ENCODE assay signal across 10 mouse cellular contexts in the genomic region with DNA sequence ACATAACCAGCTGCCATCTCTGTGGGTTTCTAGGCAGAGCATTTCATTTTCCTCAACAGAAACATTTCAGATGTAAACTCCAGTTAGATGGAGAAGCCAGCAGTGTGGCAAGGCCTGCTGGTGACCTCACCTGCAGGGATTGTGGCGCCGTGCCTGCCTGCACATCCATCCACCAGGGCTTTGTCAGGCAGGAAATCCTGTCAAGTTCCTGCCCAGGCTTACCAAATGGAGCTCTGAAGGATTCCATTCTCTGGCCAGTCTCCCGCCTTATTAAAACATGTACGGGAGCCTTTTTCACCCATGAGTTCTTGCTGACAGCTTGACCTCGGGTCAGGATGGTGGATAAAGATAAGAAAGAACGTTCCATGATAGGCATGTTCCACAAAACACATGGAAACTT. TPM values are rescaled to one million over a fixed set of nuclear protein-coding genes. Genes with fewer than 3 reads are reported as not detected.
DNase-seq lines count a peak whose midpoint lies in the region; ATAC-seq and TF ChIP-seq lines count a peak whose summit lies in the region.
"Had no signal": no experiment of that assay in that cellular context is flagged by ENCODE, and none has a peak within 500 bp of the region (broad histone marks: within the 10 kb centered on the region; RNA-seq: fewer than 3 reads in every experiment).

No protein-coding gene starts in this region.

- no peaks in the 10 kb centered on the region for H3K27me3 ChIP-seq in lung, postnatal 0 days (replicated peaks; ENCODE audit: insufficient read depth, low read length)
- no peaks in the 10 kb centered on the region for H3K27me3 ChIP-seq in liver, embryonic 12.5 days (replicated peaks)
- H3K27me3 ChIP-seq: liver, embryonic 15.5 days had no signal

- H3K4me2 ChIP-seq in lung, postnatal 0 days (replicated peaks; ENCODE audit: low read depth, low read length) = no peak overlapping the region
- H3K4me2 ChIP-seq in liver, embryonic 12.5 days = no peak overlapping the region
- H3K4me2 ChIP-seq: liver, embryonic 15.5 days had no signal

- peak; percentile 7 for DNase-seq in embryo, embryonic 11 days
- DNase-seq in embryo, embryonic 10.5 days (ENCODE audit: low spot score) = no peak
- DNase-seq in heart, adult 9 months (ENCODE audit: low spot score in 2 of 2) = peak; percentile 43 to 58
- peak; percentile 56 to 80 for DNase-seq in kidney, adult 8-10 months
- DNase-seq in lung, postnatal 0 days (ENCODE audit: low spot score) = peak; percentile 59
- no peak for DNase-seq in right cerebral cortex, postnatal 25 days

- 43% methylated on average over 6 of the region's 6 CpGs for WGBS in lung, postnatal 0 days
- WGBS in liver, embryonic 12.5 days (ENCODE audit: insufficient replicate concordance) = 43% methylated on average over 6 of the region's 6 CpGs

- no peaks in the 10 kb centered on the region for H3K36me3 ChIP-seq in lung, postnatal 0 days (ENCODE audit: insufficient read depth, low read length)
- no peaks in the 10 kb centered on the region for H3K36me3 ChIP-seq in liver, embryonic 12.5 days
- H3K36me3 ChIP-seq: liver, embryonic 15.5 days had no signal

- H3K9me3 ChIP-seq in lung, postnatal 0 days (ENCODE audit: low read length) = no peaks in the 10 kb centered on the region
- H3K9me3 ChIP-seq in liver, embryonic 12.5 days (replicated peaks) = no peaks in the 10 kb centered on the region
- H3K9me3 ChIP-seq: liver, embryonic 15.5 days had no signal

- H3K9ac ChIP-seq in lung, postnatal 0 days (replicated peaks; ENCODE audit: low read depth) = no peak overlapping the region
- H3K9ac ChIP-seq in liver, embryonic 12.5 days = no peak overlapping the region
- H3K9ac ChIP-seq: liver, embryonic 15.5 days had no signal

- peak; percentile 83 for TF ChIP-seq EP300 in lung, postnatal 0 days (IDR thresholded peaks at IDR 0.05)

- no peak for TF ChIP-seq CTCF in lung, postnatal 0 days (IDR thresholded peaks at IDR 0.05)

- peak; percentile 87 for ATAC-seq in lung, postnatal 0 days
- ATAC-seq in megakaryocyte, adult 5-6 weeks (ENCODE audit: poor library complexity, severe bottlenecking) = no peak
- ATAC-seq in liver, embryonic 12.5 days = no peak

- peaks cover 4% of the 10 kb centered on the region; the same call in 1 of the 2 replicates for H3K4me1 ChIP-seq in lung, postnatal 0 days (ENCODE audit: insufficient read depth, low read depth, low read length)
- H3K4me1 ChIP-seq in liver, embryonic 12.5 days = no peaks in the 10 kb centered on the region
- H3K4me1 ChIP-seq: liver, embryonic 15.5 days had no signal

- H3K4me3 ChIP-seq in lung, postnatal 0 days (ENCODE audit: low read depth, low read length) = no peak overlapping the region
- no peak overlapping the region for H3K4me3 ChIP-seq in liver, embryonic 12.5 days
- H3K4me3 ChIP-seq: layer of hippocampus, adult 2 months; liver, embryonic 15.5 days had no signal

- 0 out of 2 replicates have a peak overlapping the region, but pooled peaks have one; percentile 38 for H3K27ac ChIP-seq in lung, postnatal 0 days (ENCODE audit: low read length)
- H3K27ac ChIP-seq in liver, embryonic 12.5 days = no peak overlapping the region
- H3K27ac ChIP-seq: layer of hippocampus, adult 2 months; liver, embryonic 15.5 days had no signal

RNA-seq across cellular contexts. Expression of gene Arhgef26, which starts 36.7 kb away (rescaled TPM):
- 34.4 and 36.9 TPM in 2 replicates for polyA plus RNA-seq in lung, postnatal 0 days (2015; fragmentation: Nextera tagmentation; extraction: Ambion mirVana)
- not detected in 2 replicates for total RNA-seq in megakaryocyte, adult 5-6 weeks (2015)
- 0.07 TPM in 1 of 2 replicates, not detected in the other for total RNA-seq in megakaryocyte, adult 5-6 weeks (2017)
- 0.77 and 0.79 TPM in 2 replicates for polyA plus RNA-seq in liver, embryonic 12.5 days (2016; fragmentation: Nextera tagmentation; extraction: Ambion mirVana)

Comparison
In these comparisons a context has a peak if more than half of its experiments do, and no peak if none do; other contexts are left out.
1. DNase-seq: peak in embryo, embryonic 11 days (single experiment), heart, adult 9 months (2 of 2), kidney, adult 8-10 months (2 of 2) and lung, postnatal 0 days (single experiment); none in embryo, embryonic 10.5 days (single experiment) and right cerebral cortex, postnatal 25 days (single experiment).
2. RNA of gene Arhgef26, which starts 36.7 kb away (polyA plus RNA-seq): 34.4 to 36.9 TPM in lung, postnatal 0 days; 0.77 to 0.79 TPM in liver, embryonic 12.5 days; every median in the first group is over 10 times any median in the second.